Mouse (Mus musculus): Measurements from ENCODE around the gene Abcb8.

The Abcb8 gene

GRCm38 (mm10) chr5:24393392-24393997, at the start of gene Abcb8:
TSS of gene Abcb8 (plus strand) at chr5:24393663.
- DNase-seq: peak; percentile 81 to 88

- peak; percentile 74 to 82 for DNase-seq
Measured at GRCm38 (mm10) chr5:24343977-24344436, 49.5 kb upstream of the Abcb8 start.

GRCm38 (mm10) chr5:24344477-24345051, 48.9 kb upstream of the Abcb8 start:
- DNase-seq: peak; percentile 76 to 82

GRCm38 (mm10) chr5:24346313-24346712, 47.1 kb upstream of the Abcb8 start:
- DNase-seq: no peak

GRCm38 (mm10) chr5:24347186-24347875, 46.1 kb upstream of the Abcb8 start:
- DNase-seq: no peak

GRCm38 (mm10) chr5:24348128-24348527, 45.3 kb upstream of the Abcb8 start:
- DNase-seq: peak; percentile 87 to 90

GRCm38 (mm10) chr5:24348546-24348945, 44.9 kb upstream of the Abcb8 start:
- DNase-seq: peak; percentile 60 to 69

GRCm38 (mm10) chr5:24350073-24350472, 43.4 kb upstream of the Abcb8 start:
- DNase-seq: no peak

- DNase-seq: peak; percentile 26 to 48
Measured at GRCm38 (mm10) chr5:24350531-24351250, 42.8 kb upstream of the Abcb8 start.

GRCm38 (mm10) chr5:24351278-24351677, 42.2 kb upstream of the Abcb8 start, which contains the start of gene Kcnh2:
TSS of gene Kcnh2 (minus strand) at chr5:24351604.
- DNase-seq: no peak

GRCm38 (mm10) chr5:24351701-24352171, 41.7 kb upstream of the Abcb8 start:
- peak; percentile 89 to 93 for DNase-seq

GRCm38 (mm10) chr5:24352251-24352859, 41.1 kb upstream of the Abcb8 start:
- peak; percentile 75 to 84 for DNase-seq

- no peak for DNase-seq
Measured at GRCm38 (mm10) chr5:24353327-24353726, 40.1 kb upstream of the Abcb8 start.

- no peak for DNase-seq
Measured at GRCm38 (mm10) chr5:24356764-24357163, 36.7 kb upstream of the Abcb8 start.

- DNase-seq: peak; percentile 93 to 94
Measured at GRCm38 (mm10) chr5:24357461-24357860, 36.0 kb upstream of the Abcb8 start.

GRCm38 (mm10) chr5:24360792-24361454, 32.5 kb upstream of the Abcb8 start:
- DNase-seq: peak; percentile 87 to 88

- DNase-seq: no peak
Measured at GRCm38 (mm10) chr5:24363467-24363866, 30.0 kb upstream of the Abcb8 start.

GRCm38 (mm10) chr5:24364061-24364460, 29.4 kb upstream of the Abcb8 start:
- DNase-seq: no peak

GRCm38 (mm10) chr5:24364508-24364907, 29.0 kb upstream of the Abcb8 start, which contains the start of gene Nos3:
TSS of gene Nos3 (plus strand) at chr5:24364810.
- peak; percentile 55 to 74 for DNase-seq

GRCm38 (mm10) chr5:24364963-24365362, 28.5 kb upstream of the Abcb8 start:
- DNase-seq: no peak

GRCm38 (mm10) chr5:24365528-24365927, 27.9 kb upstream of the Abcb8 start:
- DNase-seq: peak in 1 of 2 experiments; percentile 27

GRCm38 (mm10) chr5:24366426-24366825, 27.0 kb upstream of the Abcb8 start:
- no peak for DNase-seq

Data from kidney, postnatal 4 days (tissue).